Mouse (Mus musculus) layer of hippocampus, postnatal 36 days (tissue): ENCODE measurements around the gene Lrp6. TPM values are rescaled to one million over a fixed set of nuclear protein-coding genes. Genes with fewer than 3 reads are reported as not detected.

Source experiments
- DNase-seq, 2 experiments: peaks; one replicate each; pipeline ENCODE4 v3.0.0; 2022
- total RNA-seq, 2 experiments: library from RNA; stranded (reverse); gene quantifications; 2 replicates each; pipeline ENCODE4 v1.2.3; 2021

Lrp6 gene
- total RNA-seq, 2 experiments from 2014 or later, result 50.5 to 54.8 TPM

- DNase-seq, result no peak
Measured at GRCm38 (mm10) chr6:134531950-134532349, 34.8 kb downstream of the Lrp6 start.

GRCm38 (mm10) chr6:134529340-134529739 lies 37.4 kb downstream of the Lrp6 start:
- DNase-seq, result no peak

- no peak for DNase-seq
Measured at GRCm38 (mm10) chr6:134528396-134528795, 38.4 kb downstream of the Lrp6 start.

GRCm38 (mm10) chr6:134527596-134528128 lies 39.1 kb downstream of the Lrp6 start:
- no peak for DNase-seq

DNA sequence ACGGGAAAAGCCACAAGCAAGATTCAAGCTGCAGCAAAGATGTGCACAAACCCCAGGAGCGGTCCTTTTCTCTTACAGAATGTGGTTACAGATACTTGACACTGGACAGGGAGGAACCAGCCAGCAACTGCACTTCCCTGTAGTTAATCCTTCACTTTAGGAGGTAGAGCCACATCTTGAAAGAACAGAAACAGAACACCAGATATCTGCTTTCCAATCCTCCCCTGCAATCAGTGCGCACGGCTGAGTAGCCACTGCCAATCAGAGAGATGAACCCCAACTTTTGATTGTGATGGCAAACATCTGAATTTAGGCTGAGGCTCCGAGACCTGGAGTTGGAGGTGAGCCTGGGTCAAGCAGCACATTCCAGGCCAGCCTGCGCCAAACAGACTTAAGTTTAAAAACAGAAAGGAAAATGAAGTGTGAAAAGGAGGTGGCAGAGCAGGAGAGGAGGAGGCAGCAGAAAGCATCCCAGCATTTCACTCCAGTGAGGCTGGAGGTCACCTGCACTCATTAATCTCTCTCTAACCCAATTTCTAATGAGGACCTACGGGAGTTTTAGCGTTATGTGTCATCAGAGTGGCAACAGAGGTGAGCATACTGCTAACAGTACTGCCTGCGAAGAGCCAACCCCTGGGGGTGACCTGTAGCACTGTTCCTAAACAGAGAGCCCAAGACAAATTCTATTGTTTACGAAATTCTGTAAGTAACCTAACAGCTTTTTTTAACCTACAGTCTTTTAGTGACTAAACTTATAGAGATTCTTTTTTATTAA lies 39.8 kb downstream of the Lrp6 start:
- no peak for DNase-seq

GRCm38 (mm10) chr6:134526275-134526674 lies 40.5 kb downstream of the Lrp6 start:
- no peak for DNase-seq

DNA sequence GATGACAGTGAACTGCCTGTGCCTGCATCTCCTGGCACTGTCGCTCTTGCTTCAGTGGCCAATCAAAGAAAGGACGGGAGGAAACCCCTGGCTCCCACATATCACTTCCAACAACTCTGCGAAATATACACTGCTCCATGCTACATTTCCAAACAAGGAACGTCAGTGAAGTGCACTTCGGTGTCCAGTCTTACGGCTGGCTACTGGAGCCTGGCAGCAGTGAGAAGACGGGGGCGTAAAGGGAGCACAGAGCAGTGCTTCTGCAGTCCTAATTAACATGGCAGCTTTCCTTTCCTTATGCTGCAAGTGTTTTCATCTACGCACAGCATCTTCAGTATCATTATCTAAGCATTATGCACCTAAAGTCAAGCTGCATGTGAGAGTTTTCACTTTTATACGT lies 45.4 kb downstream of the Lrp6 start:
- DNase-seq, result no peak

GRCm38 (mm10) chr6:134520821-134521220 lies 45.9 kb downstream of the Lrp6 start:
- DNase-seq, result no peak

- DNase-seq, result no peak
Measured at GRCm38 (mm10) chr6:134518450-134518849, 48.3 kb downstream of the Lrp6 start.

GRCm38 (mm10) chr6:134517141-134517540 lies 49.6 kb downstream of the Lrp6 start:
- DNase-seq, result no peak

DNA sequence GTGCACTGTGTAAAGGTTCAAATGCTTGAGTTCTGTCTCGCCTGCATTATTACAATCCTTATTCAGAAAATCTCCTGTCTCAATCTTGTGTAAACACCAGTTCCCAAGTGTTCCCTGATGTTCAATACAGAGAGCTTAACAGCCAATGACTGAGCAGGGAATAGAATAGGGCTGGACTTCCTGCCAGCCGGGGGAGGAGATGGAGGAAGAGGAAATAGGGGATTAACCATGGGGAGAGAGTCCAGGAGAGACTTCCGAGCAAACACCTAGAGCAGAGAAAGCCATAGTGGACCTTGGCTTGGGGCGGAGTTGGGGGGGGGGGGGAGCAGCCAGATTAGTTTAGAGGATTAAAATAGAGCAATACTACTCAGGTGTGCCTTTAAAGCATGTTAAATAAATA lies 51.3 kb downstream of the Lrp6 start:
- no peak for DNase-seq

- DNase-seq, result no peak
Measured at GRCm38 (mm10) chr6:134513896-134514510, 52.8 kb downstream of the Lrp6 start.

- no peak for DNase-seq
Measured at GRCm38 (mm10) chr6:134513011-134513410, 53.8 kb downstream of the Lrp6 start.

- DNase-seq, result no peak
Measured at GRCm38 (mm10) chr6:134512478-134512877, 54.3 kb downstream of the Lrp6 start.

DNA sequence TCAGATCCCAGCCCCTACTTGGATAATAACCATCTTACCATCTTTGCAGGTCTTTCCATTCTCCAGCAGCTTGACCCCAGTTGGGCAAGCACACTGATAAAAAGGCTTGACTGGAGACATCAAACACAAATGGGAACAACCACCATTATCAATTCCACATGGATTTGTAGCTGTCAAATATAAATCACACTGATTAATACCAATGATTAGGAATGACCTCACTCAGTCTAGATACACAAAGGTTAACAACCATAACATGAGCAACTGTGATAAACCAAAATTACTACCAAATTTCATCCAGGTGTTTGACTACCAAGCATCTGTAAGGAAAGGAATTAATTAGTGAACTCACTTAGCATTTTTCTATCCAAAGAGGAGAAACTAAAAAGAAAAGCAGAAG lies 55.6 kb downstream of the Lrp6 start:
- DNase-seq, result no peak

DNA sequence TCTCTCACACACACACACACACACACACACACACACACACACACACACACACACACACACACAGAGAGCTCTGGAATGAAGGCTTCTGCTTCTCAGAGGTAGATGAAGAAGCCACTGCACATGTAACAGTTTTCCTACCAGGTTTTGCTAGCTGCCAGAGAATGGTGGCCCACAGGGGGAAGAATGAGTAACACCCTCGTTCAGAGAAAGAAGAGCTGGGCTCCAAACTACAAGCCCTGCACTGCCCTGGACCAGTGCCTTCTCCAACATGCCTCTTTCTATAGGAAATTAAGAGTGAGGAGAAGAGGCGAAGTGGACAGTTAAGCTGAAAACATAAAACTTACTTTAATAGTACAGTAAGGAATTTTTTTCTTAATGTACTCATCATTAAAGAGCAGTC lies 56.5 kb downstream of the Lrp6 start:
- DNase-seq, result no peak

- no peak for DNase-seq
Measured at GRCm38 (mm10) chr6:134509731-134510226, 57.0 kb downstream of the Lrp6 start.

GRCm38 (mm10) chr6:134504866-134505265 lies 61.9 kb downstream of the Lrp6 start:
- DNase-seq, result no peak

- DNase-seq, result no peak
Measured at GRCm38 (mm10) chr6:134502335-134502734, 64.4 kb downstream of the Lrp6 start.

DNA sequence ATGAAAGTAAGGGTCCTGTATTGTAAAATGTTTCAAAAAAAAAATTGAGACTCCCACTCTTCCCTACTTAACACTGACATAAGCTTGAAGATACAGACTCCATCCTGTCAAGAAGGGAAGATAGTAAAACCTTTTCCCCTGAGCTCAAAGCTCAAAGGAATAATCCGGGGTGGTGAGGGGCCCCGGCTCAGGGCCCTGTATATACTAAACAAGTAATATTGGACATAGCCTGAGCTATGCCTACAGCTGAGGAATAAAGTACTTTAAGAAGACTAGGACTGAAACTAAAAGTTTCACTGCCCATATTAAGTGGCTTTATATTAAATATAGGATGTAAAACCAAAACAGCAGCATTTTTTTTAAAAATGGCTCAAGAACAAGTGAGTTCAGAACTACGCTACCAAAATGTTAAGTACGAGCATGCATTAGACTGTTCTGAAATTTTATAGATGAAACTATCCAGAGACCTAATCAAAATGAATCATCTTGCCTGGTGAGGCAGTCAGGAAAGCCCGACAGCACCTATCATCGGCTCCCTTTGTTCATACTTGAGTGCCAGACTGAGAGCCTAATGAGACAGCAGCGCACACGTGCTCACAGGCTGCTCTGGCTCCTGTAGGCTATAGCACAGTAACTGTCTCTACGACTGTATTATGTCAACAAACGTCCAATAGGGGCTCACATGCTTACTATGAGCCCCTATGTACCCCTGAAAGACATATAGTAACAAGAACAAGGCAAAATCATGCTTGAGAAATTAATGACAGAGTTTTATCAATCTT lies 66.2 kb downstream of the Lrp6 start:
- DNase-seq, result no peak

DNA sequence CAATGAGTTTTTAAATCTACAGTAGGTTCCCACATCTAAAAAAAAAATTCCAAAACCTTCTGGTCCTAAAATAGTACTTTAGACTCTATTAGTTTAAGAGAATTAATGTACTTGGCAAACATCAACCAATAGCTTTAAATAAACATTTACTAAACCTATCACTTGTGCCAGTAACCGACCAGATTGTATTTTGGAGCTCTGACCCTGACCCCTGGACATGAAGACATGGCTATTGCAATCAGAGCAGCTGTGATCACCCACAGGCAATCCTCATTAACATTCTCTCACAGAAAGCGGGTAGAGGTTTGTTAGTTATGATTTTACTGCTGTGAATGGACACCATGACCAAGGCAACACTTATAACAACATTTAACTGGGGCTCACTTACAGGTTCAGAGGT lies 67.7 kb downstream of the Lrp6 start:
- DNase-seq, result no peak

GRCm38 (mm10) chr6:134498518-134498917 lies 68.2 kb downstream of the Lrp6 start:
- no peak for DNase-seq
